Mouse (Mus musculus) liver, embryonic 11.5 days (tissue): ENCODE results near the gene Sult1b1. TPM values are rescaled to one million over a fixed set of nuclear protein-coding genes. Genes with fewer than 3 reads are reported as not detected.
"Not testable (repeated sequence)": the region's sequence is repeated elsewhere in the genome, so short reads cannot be mapped to it uniquely, and the experiment has no call there.

Experiments
- ATAC-seq: fragments of 200-750 bp; cut with Nextera tagmentation; replicated peaks from 2 replicates; pipeline ENCODE4 v1.8.0; 2017; ENCODE audit warnings: moderate number of reproducible peaks, mild to moderate bottlenecking, moderate TSS enrichment, moderate library complexity; ENCODE audit not compliant: low FRiP score
- DNase-seq: peaks from one replicate; pipeline ENCODE4 v3.0.0-alpha.2; 2017; ENCODE audit warnings: low spot score
- H3K27ac ChIP-seq: fragments of 300-500 bp; sonication (generic); 2 replicates; pipeline ENCODE4 v1.5.1; 2014; ENCODE audit warnings: mild to moderate bottlenecking, low read depth, low read length, control low read depth
- H3K27me3 ChIP-seq: fragments of 300-500 bp; sonication (generic); replicated peaks from 2 replicates; pipeline ENCODE4 v1.6.1; 2014; ENCODE audit warnings: low read length, mixed read lengths; ENCODE audit not compliant: control insufficient read depth, insufficient read depth
- H3K36me3 ChIP-seq: fragments of 300-500 bp; sonication (generic); 2 replicates; pipeline ENCODE4 v1.6.1; 2014; ENCODE audit warnings: mild to moderate bottlenecking, low read length, moderate library complexity, mixed read lengths; ENCODE audit not compliant: control insufficient read depth, insufficient read depth
- H3K4me1 ChIP-seq: fragments of 300-500 bp; sonication (generic); replicated peaks from 2 replicates; pipeline ENCODE4 v1.6.1; 2014; ENCODE audit warnings: low read length, mixed read lengths; ENCODE audit not compliant: control insufficient read depth, insufficient read depth
- H3K4me2 ChIP-seq: fragments of 300-500 bp; sonication (generic); 2 replicates; pipeline ENCODE4 v1.6.1; 2014; ENCODE audit warnings: mild to moderate bottlenecking, control low read depth, moderate library complexity
- H3K4me3 ChIP-seq: fragments of 300-500 bp; sonication (generic); 2 replicates; pipeline ENCODE4 v1.5.1; 2014; ENCODE audit warnings: low read depth, low read length, control low read depth
- H3K9ac ChIP-seq: fragments of 300-500 bp; sonication (generic); 2 replicates; pipeline ENCODE4 v1.6.1; 2014; ENCODE audit warnings: low read depth, low read length, control low read depth
- H3K9me3 ChIP-seq: fragments of 300-500 bp; sonication (generic); 2 replicates; pipeline ENCODE4 v1.6.1; 2016; ENCODE audit warnings: low read length, inconsistent platforms, mixed read lengths; ENCODE audit not compliant: control insufficient read depth
- WGBS: fragments of 180-500 bp; shearing (Covaris S2); extraction: QIAGEN DNeasy Blood & Tissue Kit; methylation state at CpG from one replicate; pipeline ENCODE4 v1.1.7; 2014; 5-methylcytosine and 5-hydroxymethylcytosine counted together
- polyA plus RNA-seq: library from polyadenylated mRNA; unstranded; fragments of >200 nt; fragmentation: Nextera tagmentation; extraction: Ambion mirVana; gene quantifications from 2 replicates; pipeline ENCODE4 v1.2.1, GENCODE M21; 2014

Sult1b1 gene
- polyA plus RNA-seq, 1 experiment from 2014 or later = 0.41 TPM

GRCm38 (mm10) chr5:87560145-87560544 lies 22.1 kb upstream of the Sult1b1 start:
- H3K9me3 ChIP-seq = no peaks in the 10 kb centered on the region
- H3K27me3 ChIP-seq = no peaks in the 10 kb centered on the region
- H3K27ac ChIP-seq = no peak overlapping the region
- no peaks in the 10 kb centered on the region for H3K36me3 ChIP-seq
- H3K4me2 ChIP-seq = no peak overlapping the region
- 67% methylated on average over 5 of the region's 5 CpGs for WGBS
- DNase-seq = no peak
- no peak overlapping the region for H3K4me3 ChIP-seq
- ATAC-seq = no peak
- H3K9ac ChIP-seq = no peak overlapping the region
- no peaks in the 10 kb centered on the region for H3K4me1 ChIP-seq

- WGBS = 9% methylated on average over 1 of the region's 1 CpGs
- Histone ChIP-seq H3K9me3 (no peaks in the 10 kb centered on the region), H3K36me3 (no peaks in the 10 kb centered on the region), H3K4me1 (no peaks in the 10 kb centered on the region), H3K27me3 (no peaks in the 10 kb centered on the region), H3K4me2 (no peak overlapping the region), H3K4me3 (no peak overlapping the region), H3K27ac (no peak overlapping the region), H3K9ac (no peak overlapping the region)
- ATAC-seq = no peak
- no peak for DNase-seq
These were observed 12.9 kb upstream of the Sult1b1 start for GRCm38 (mm10) chr5:87550935-87551334.

GRCm38 (mm10) chr5:87535994-87536644 lies 1.9 kb downstream of the Sult1b1 start:
- H3K4me3 ChIP-seq = no peak overlapping the region
- H3K27me3 ChIP-seq = no peaks in the 10 kb centered on the region
- DNase-seq (no peak), ATAC-seq (peak; percentile 77)
- no peak overlapping the region for H3K4me2 ChIP-seq
- no peaks in the 10 kb centered on the region for H3K4me1 ChIP-seq
- no peaks in the 10 kb centered on the region for H3K9me3 ChIP-seq
- no peak overlapping the region for H3K9ac ChIP-seq
- WGBS = 76% methylated on average over 4 of the region's 4 CpGs
- H3K36me3 ChIP-seq = no peaks in the 10 kb centered on the region
- H3K27ac ChIP-seq = no peak overlapping the region

- H3K9ac ChIP-seq = no peak overlapping the region
- no peaks in the 10 kb centered on the region for H3K4me1 ChIP-seq
- no peak for DNase-seq
- H3K4me3 ChIP-seq = no peak overlapping the region
- no peaks in the 10 kb centered on the region for H3K9me3 ChIP-seq
- H3K27me3 ChIP-seq = no peaks in the 10 kb centered on the region
- H3K36me3 ChIP-seq = no peaks in the 10 kb centered on the region
- H3K27ac ChIP-seq = no peak overlapping the region
- peak; percentile 69 for ATAC-seq
- H3K4me2 ChIP-seq = no peak overlapping the region
- 52% methylated on average over 2 of the region's 2 CpGs for WGBS
These were observed 5.7 kb downstream of the Sult1b1 start for GRCm38 (mm10) chr5:87532288-87532687.

GRCm38 (mm10) chr5:87523561-87523960 lies 14.4 kb downstream of the Sult1b1 start:
- not testable (repeated sequence) for H3K27me3 ChIP-seq, ATAC-seq, H3K9ac ChIP-seq, DNase-seq, H3K9me3 ChIP-seq, H3K4me1 ChIP-seq, H3K4me3 ChIP-seq, H3K4me2 ChIP-seq, H3K27ac ChIP-seq, H3K36me3 ChIP-seq
- 71% methylated on average over 2 of the region's 2 CpGs for WGBS

- H3K4me1 ChIP-seq = no peaks in the 10 kb centered on the region
- no peak for ATAC-seq
- WGBS = 60% methylated on average over 4 of the region's 4 CpGs
- DNase-seq = no peak
- H3K27me3 ChIP-seq = no peaks in the 10 kb centered on the region
- no peak overlapping the region for H3K4me2 ChIP-seq
- H3K27ac ChIP-seq = no peak overlapping the region
- H3K4me3 ChIP-seq = no peak overlapping the region
- no peak overlapping the region for H3K9ac ChIP-seq
- no peaks in the 10 kb centered on the region for H3K36me3 ChIP-seq
- no peaks in the 10 kb centered on the region for H3K9me3 ChIP-seq
These were observed 32.1 kb downstream of the Sult1b1 start for GRCm38 (mm10) chr5:87505776-87506458.

- H3K36me3 ChIP-seq = no peaks in the 10 kb centered on the region
- no peak overlapping the region for H3K27ac ChIP-seq
- no peak overlapping the region for H3K4me3 ChIP-seq
- H3K9ac ChIP-seq = no peak overlapping the region
- no peaks in the 10 kb centered on the region for H3K4me1 ChIP-seq
- WGBS = 68% methylated on average over 1 of the region's 1 CpGs
- H3K9me3 ChIP-seq = no peaks in the 10 kb centered on the region
- no peaks in the 10 kb centered on the region for H3K27me3 ChIP-seq
- no peak for DNase-seq
- no peak for ATAC-seq
- no peak overlapping the region for H3K4me2 ChIP-seq
These were observed 35.3 kb downstream of the Sult1b1 start for GRCm38 (mm10) chr5:87502687-87503086.

- no peaks in the 10 kb centered on the region for H3K36me3 ChIP-seq
- no peak for ATAC-seq
- H3K27me3 ChIP-seq = no peaks in the 10 kb centered on the region
- H3K4me3 ChIP-seq = no peak overlapping the region
- no peaks in the 10 kb centered on the region for H3K9me3 ChIP-seq
- H3K4me1 ChIP-seq = no peaks in the 10 kb centered on the region
- no peak overlapping the region for H3K27ac ChIP-seq
- DNase-seq = no peak
- no peak overlapping the region for H3K9ac ChIP-seq
- H3K4me2 ChIP-seq = no peak overlapping the region
These were observed 38.7 kb downstream of the Sult1b1 start for GRCm38 (mm10) chr5:87499341-87499740.

- no peak overlapping the region for H3K9ac ChIP-seq
- H3K4me2 ChIP-seq = no peak overlapping the region
- H3K36me3 ChIP-seq = no peaks in the 10 kb centered on the region
- ATAC-seq (no peak), DNase-seq (no peak)
- H3K27ac ChIP-seq = no peak overlapping the region
- H3K4me1 ChIP-seq = no peaks in the 10 kb centered on the region
- H3K4me3 ChIP-seq = no peak overlapping the region
- no peaks in the 10 kb centered on the region for H3K27me3 ChIP-seq
- H3K9me3 ChIP-seq = no peaks in the 10 kb centered on the region
These were observed 39.1 kb downstream of the Sult1b1 start for GRCm38 (mm10) chr5:87498936-87499335.
